Mouse (Mus musculus) liver, embryonic 14.5 days (tissue): ENCODE results near the gene Phactr1. TPM values are rescaled to one million over a fixed set of nuclear protein-coding genes. Genes with fewer than 3 reads are reported as not detected.

Source experiments
- ATAC-seq: fragments of 200-750 bp; cut with Nextera tagmentation; 2 replicates; pipeline ENCODE4 v1.8.0; 2017; ENCODE audit warnings: moderate number of reproducible peaks, mild to moderate bottlenecking, moderate library complexity; ENCODE audit not compliant: insufficient read depth
- DNase-seq, 3 experiments: peaks; one replicate each; pipeline ENCODE4 v3.0.0-alpha.2; 2012 to 2013; ENCODE audit warnings: low read depth in 3 of 3, low spot score in 3 of 3
- H3K27ac ChIP-seq: fragments of 300-500 bp; sonication (generic); 2 replicates; pipeline ENCODE4 v1.5.1; 2014; ENCODE audit warnings: moderate library complexity, mild to moderate bottlenecking, control low read depth, inconsistent platforms
- H3K27me3 ChIP-seq: fragments of 300-500 bp; sonication (generic); 2 replicates; pipeline ENCODE4 v1.6.1; 2014; ENCODE audit warnings: mild to moderate bottlenecking, low read length, moderate library complexity; ENCODE audit not compliant: control insufficient read depth, insufficient read depth
- H3K36me3 ChIP-seq: fragments of 300-500 bp; sonication (generic); replicated peaks from 2 replicates; pipeline ENCODE4 v1.6.1; 2014; ENCODE audit warnings: low read depth; ENCODE audit not compliant: control insufficient read depth, insufficient read depth
- H3K4me1 ChIP-seq, 2 experiments: fragments of 200-500 bp in 1 of 2; fragments of 300-500 bp in 1 of 2; sonication (generic) in 1 of 2; replicated peaks; 2 replicates each; pipeline ENCODE4 v1.6.1; 2012 to 2014; ENCODE audit warnings: antibody characterized with exemption in 1 of 2, inconsistent platforms in 1 of 2, low read length in 1 of 2; ENCODE audit not compliant: control insufficient read depth in 2 of 2, insufficient read depth in 2 of 2
- H3K4me2 ChIP-seq: fragments of 300-500 bp; sonication (generic); 2 replicates; pipeline ENCODE4 v1.6.1; 2014; ENCODE audit warnings: low read depth, mild to moderate bottlenecking, control low read depth, moderate library complexity
- H3K4me3 ChIP-seq, 2 experiments: fragments of 200-500 bp in 1 of 2; fragments of 300-500 bp in 1 of 2; sonication (generic) in 1 of 2; 2 replicates each; pipeline ENCODE4 v1.5.1; 2012 to 2014; ENCODE audit warnings: low read depth in 2 of 2, low read length in 2 of 2, mild to moderate bottlenecking in 2 of 2, control low read depth in 1 of 2, inconsistent platforms in 1 of 2, moderate library complexity in 1 of 2; ENCODE audit not compliant: insufficient read depth in 1 of 2
- H3K9ac ChIP-seq: fragments of 300-500 bp; sonication (generic); replicated peaks from 2 replicates; pipeline ENCODE4 v1.6.1; 2014; ENCODE audit warnings: mild to moderate bottlenecking, control low read depth, moderate library complexity
- H3K9me3 ChIP-seq: fragments of 300-500 bp; sonication (generic); 2 replicates; pipeline ENCODE4 v1.6.1; 2016; ENCODE audit warnings: low read length, mixed read lengths; ENCODE audit not compliant: control insufficient read depth
- CTCF ChIP-seq: IDR thresholded peaks from 2 replicates; pipeline ENCODE4 v1.5.1; 2016; ENCODE audit warnings: antibody characterized with exemption, low read depth, control low read depth
- EP300 ChIP-seq: IDR thresholded peaks from 2 replicates; pipeline ENCODE4 v1.6.1; 2016; ENCODE audit warnings: antibody characterized with exemption, low read depth
- WGBS: fragments of 180-500 bp; shearing (Covaris S2); extraction: QIAGEN DNeasy Blood & Tissue Kit; methylation state at CpG from one replicate; pipeline ENCODE4 v1.1.7; 2014; ENCODE audit not compliant: insufficient replicate concordance; 5-methylcytosine and 5-hydroxymethylcytosine counted together
- polyA plus RNA-seq, 2 experiments: library from polyadenylated mRNA; depleted of rRNA in 1 of 2; stranded (reverse) in 1 of 2; unstranded in 1 of 2; fragments of >200 nt; fragmentation: Nextera tagmentation in 1 of 2; extraction: Ambion mirVana in 1 of 2; gene quantifications; 2 replicates each; pipeline versions ENCODE4 v1.2.1 to v1.2.3; 2012 to 2014

The Phactr1 gene
- polyA plus RNA-seq, 2 experiments: 0.15 to 0.21 TPM

DNA sequence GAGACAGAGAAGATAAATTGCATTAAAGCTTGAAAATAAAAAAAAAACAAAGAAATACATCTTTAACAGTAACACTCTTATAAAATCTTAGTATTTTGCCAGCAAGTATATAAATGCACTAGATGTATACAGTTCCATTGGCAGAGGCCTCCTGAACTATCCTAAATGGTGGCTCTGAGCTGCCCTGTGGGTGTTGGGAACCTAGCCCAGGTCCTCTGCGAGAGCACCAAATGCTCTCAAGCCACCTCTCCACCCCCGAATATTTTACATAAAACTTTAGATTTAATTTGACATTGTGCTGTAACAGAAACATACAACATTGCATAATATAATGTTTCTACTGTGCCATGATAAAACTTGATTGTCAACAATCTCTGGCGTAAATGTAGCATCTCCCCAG lies 293.1 kb downstream of the Phactr1 start:
- Histone ChIP-seq H3K27me3 (no peaks in the 10 kb centered on the region), H3K4me1 (no peaks in the 10 kb centered on the region), H3K9me3 (no peaks in the 10 kb centered on the region), H3K9ac (no peak overlapping the region), H3K4me3 (no peak overlapping the region), H3K27ac (no peak overlapping the region), H3K4me2 (no peak overlapping the region), H3K36me3 (no peaks in the 10 kb centered on the region)
- TF ChIP-seq CTCF (no peak), EP300 (no peak)
- 54% methylated on average over 3 of the region's 3 CpGs for WGBS
- no peak for DNase-seq
- ATAC-seq: no peak

DNA sequence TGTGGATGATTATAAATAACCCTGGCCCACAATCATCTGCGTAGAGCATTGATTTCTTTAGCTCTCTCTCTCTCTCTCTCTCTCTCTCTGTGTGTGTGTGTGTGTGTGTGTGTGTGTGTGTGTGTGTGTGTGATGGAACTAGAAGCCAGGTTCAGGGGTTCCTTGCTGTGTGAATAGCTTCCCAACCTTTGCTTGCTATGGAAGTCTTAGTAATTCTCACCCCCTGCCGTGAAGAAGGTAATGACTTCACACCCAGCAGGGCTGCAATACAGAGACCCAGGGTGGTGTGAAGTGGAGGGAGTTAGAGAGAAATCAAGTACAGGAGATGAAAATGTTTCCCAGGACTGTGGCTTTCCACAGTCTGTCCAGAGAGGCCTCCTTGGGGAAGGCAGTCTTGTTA lies 293.5 kb downstream of the Phactr1 start:
- no peaks in the 10 kb centered on the region for H3K9me3 ChIP-seq
- no peaks in the 10 kb centered on the region for H3K4me1 ChIP-seq
- TF ChIP-seq CTCF: no peak
- TF ChIP-seq EP300: no peak
- H3K9ac ChIP-seq: no peak overlapping the region
- no peak for ATAC-seq
- H3K27me3 ChIP-seq: no peaks in the 10 kb centered on the region
- H3K4me2 ChIP-seq: no peak overlapping the region
- H3K4me3 ChIP-seq: no peak overlapping the region
- 65% methylated on average over 2 of the region's 2 CpGs for WGBS
- no peak overlapping the region for H3K27ac ChIP-seq
- no peaks in the 10 kb centered on the region for H3K36me3 ChIP-seq
- DNase-seq: no peak

DNA sequence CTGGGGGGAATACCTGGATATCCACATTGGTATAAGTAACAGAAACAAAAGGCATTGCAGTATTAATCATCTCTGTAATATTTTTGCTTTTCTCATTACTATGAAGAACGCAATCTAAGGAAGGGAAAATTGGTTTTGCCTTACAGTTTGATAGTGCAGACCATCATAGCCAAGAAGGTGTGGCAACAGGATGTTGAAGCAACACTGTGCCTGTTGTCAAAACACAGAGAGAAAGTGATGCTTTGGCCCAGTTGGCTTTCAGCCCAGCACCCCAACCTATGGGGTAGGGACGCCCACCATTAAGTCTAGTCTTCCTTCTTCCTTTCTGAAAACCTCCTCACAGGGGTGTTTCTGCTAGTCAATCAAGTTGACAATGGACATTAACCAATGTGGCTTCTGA lies 294.1 kb downstream of the Phactr1 start:
- Histone ChIP-seq H3K4me1 (no peaks in the 10 kb centered on the region), H3K9ac (no peak overlapping the region), H3K36me3 (no peaks in the 10 kb centered on the region), H3K9me3 (no peaks in the 10 kb centered on the region), H3K27ac (no peak overlapping the region), H3K4me2 (no peak overlapping the region), H3K4me3 (no peak overlapping the region), H3K27me3 (no peaks in the 10 kb centered on the region)
- TF ChIP-seq EP300: no peak
- TF ChIP-seq CTCF: no peak
- no peak for ATAC-seq
- 61% methylated on average over 2 of the region's 2 CpGs for WGBS
- DNase-seq: no peak

DNA sequence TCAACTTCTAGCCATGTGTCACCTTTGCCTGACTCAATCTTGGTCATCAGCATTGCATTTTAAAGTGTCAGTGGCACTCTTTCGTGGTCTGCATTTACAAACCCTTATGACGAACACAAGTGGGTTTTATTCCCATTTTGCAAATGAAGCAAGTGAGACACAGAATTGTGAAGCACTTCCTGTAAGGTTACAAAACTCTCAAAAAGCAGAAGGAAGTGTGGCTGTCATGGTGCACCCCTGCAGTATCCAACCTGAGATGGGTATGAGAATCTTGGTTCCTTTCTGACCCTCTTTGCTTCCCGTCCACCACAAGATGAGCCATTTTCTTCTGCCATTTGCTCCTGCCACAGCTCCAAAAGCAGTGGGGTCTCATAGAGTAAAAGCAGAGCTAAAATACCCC lies 295.7 kb downstream of the Phactr1 start:
- no peak overlapping the region for H3K4me2 ChIP-seq
- ATAC-seq (no peak), DNase-seq (peak in 2 of 3 experiments; percentile 0 to 2)
- no peak overlapping the region for H3K27ac ChIP-seq
- WGBS: 35% methylated on average over 3 of the region's 3 CpGs
- H3K9me3 ChIP-seq: no peaks in the 10 kb centered on the region
- H3K4me3 ChIP-seq: no peak overlapping the region
- no peaks in the 10 kb centered on the region for H3K36me3 ChIP-seq
- TF ChIP-seq EP300: no peak
- no peaks in the 10 kb centered on the region for H3K4me1 ChIP-seq
- H3K9ac ChIP-seq: no peak overlapping the region
- H3K27me3 ChIP-seq: no peaks in the 10 kb centered on the region

DNA sequence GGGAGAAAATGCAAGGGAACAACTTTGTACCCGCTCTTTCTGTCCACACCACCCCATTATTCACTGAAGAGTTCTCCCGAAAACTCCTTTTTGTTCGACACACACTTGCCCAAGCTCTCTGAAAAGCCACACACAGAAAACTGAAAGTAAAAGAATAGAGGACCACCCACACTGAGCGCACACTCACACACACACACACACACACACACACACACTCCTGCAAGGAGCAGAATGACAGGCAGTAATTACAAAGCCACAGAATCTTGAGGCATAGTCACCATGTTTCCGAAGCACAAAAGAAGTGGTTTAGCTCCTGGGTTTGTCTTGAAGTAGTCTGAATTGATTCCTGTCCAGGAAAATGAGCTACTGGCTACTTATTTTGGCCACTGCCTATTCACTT lies 296.5 kb downstream of the Phactr1 start:
- DNase-seq (no peak), ATAC-seq (no peak)
- WGBS: 62% methylated on average over 5 of the region's 5 CpGs
- Histone ChIP-seq H3K27ac (no peak overlapping the region), H3K4me2 (no peak overlapping the region), H3K36me3 (no peaks in the 10 kb centered on the region), H3K9ac (no peak overlapping the region), H3K27me3 (no peaks in the 10 kb centered on the region), H3K4me1 (no peaks in the 10 kb centered on the region), H3K9me3 (no peaks in the 10 kb centered on the region), H3K4me3 (no peak overlapping the region)
- TF ChIP-seq CTCF (no peak), EP300 (no peak)

DNA sequence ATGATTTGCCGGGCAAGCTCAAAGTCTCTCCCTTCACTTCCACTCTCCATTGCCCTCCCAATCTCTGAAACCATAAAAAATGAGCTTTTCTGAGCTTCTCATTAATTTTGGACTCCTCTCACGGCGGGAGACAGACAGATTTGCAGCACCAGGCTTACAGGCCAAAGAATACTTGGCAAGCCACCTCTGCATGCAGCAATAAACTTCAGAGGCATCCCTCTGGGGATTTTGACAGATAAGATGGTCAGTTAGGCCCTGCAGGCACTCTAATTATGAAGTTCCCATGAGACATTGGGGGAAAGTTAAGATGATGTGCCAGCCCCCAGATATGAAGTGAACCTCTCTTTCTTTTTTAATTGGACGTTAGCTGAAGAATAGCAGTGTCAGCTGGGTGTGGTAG lies 300.2 kb downstream of the Phactr1 start:
- DNase-seq: no peak
- 60% methylated on average over 4 of the region's 4 CpGs for WGBS

More for the DNA sequence above, 300.2 kb downstream of the Phactr1 start:
- TF ChIP-seq EP300 (no peak), CTCF (no peak)
- Histone ChIP-seq H3K36me3 (no peaks in the 10 kb centered on the region), H3K27me3 (no peaks in the 10 kb centered on the region), H3K27ac (no peak overlapping the region), H3K9me3 (no peaks in the 10 kb centered on the region), H3K4me3 (no peak overlapping the region), H3K4me1 (no peaks in the 10 kb centered on the region), H3K9ac (no peak overlapping the region), H3K4me2 (no peak overlapping the region)
- ATAC-seq: no peak
